Mouse (Mus musculus): Measurements from ENCODE around the gene Mei4.

The Mei4 gene

DNA sequence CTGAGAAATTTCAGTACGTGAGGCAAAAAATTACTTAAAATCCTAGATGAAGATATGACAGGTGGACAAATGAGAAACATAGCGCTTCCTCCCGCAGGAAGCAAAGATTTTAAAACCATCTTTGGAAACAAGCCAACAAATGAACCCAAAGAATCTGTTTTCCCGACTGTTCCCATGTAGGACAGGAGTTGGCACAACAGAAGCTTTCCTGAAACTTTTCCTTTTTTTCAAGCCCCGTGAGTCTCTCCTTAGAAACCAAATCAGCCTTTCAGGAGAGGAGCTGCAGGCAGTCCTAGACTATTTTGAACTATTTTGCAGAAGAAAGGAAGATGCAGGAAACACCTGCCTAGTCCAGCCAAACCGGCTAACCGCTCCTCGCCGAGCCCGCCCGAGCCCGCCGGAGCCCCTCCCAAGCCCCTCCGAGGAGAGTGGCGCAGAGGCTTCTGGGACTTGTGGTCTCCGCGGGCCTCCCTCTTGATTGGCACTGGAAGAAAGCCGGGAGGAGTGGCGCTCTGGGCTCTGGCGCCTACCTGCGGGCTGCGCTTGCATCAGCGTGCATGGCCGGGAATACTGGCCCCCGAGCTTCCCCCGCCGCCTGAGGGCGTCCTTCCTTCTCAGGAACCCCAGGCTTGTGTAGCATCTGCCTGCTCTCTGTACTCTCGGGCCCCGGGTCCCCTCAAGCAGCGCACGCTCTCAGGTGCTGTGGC, at the start of gene Mei4:
Gene Mei4, plus strand, starts transcription at position 490 of the 707 bp plus-strand sequence.
- DNase-seq (ENCODE audit: low read depth), result peak; percentile 33

DNA sequence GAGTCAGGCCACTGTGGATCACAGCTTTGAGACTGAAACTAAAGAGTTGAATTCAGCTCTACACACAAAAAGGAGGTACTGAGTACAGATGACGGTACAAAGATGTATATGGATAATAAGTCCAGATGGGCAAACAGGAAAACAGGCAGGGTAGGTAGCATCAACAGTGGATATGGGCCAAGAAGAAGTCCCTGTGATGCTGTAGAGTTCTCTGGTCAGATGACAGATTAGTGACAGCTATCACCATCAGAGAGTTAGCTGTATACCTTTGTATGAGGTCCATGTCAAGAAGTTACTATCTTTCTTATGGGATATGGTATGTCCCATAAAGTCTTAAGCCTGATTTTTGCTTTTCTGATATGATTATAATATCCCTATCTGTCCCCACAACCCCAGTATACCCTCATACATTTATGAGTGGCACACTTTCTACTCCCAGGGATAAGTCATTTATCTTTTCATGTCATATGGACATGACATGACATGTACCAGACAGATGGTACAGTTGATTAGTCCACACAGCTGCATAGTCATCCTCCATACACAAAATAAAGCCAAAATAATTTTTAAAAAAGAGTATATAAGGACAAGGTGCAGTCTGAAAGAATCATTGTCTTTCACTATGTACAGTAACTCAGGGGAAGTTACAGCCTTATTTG, 43.6 kb upstream of the Mei4 start:
- DNase-seq (ENCODE audit: low read depth), result no peak

DNA sequence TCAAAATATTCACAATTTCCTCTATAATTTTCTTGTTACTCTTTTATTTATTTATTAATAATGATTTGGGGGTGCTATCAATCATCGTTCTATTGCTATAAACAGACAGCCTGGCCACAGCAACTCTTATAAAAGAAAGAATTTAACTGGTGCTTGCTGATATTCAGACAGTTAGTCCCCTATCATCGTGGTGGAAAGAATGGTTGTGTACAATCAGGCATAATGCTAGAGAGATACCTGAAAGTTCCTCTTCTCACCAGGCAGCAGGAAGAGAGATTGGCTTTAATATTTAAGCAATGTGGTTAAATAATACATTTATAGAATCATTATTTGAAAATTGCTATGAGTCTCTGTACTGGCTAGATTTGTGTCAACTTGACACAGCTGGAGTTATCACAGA, 35.9 kb upstream of the Mei4 start:
- no peak for DNase-seq (ENCODE audit: low read depth)

DNA sequence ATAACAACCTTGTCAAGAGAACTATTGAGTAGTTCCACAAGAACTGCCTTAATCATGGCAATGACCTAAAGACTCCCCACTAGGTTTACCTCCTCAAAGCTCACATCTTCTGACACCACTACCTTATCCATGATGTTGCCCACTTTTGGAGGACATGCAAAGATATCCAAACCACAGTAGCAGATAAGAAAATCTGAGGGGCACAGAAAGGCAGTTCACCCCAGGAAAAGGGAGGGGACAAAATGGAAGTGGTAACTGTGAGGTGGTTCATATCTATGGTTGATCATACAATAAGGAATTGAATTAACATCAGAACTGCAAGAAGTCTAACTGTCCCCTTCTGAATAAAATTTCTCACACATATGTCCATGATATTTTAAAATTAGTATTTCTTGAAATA, 29.4 kb upstream of the Mei4 start:
- no peak for DNase-seq (ENCODE audit: low read depth)

DNA sequence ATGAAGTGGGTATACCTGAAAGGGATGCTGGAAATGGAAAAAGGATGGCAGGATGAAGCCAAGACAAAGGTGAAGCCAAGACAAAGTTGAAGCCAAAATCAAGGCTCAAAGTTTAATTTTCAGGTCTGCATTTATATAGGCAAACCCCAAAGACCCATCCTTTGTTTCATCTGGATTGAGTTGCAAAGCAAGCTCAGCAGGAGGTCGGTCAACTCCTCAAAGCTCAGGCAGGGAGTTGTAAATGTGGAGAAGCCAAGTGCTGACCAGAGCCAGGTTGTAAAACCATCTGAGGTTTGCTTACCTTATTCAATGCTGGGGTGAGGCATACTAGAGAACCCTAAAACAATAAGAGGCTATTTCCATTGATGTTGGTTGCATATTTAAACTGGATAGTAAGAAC, 4.6 kb upstream of the Mei4 start:
- no peak for DNase-seq (ENCODE audit: low read depth)

DNA sequence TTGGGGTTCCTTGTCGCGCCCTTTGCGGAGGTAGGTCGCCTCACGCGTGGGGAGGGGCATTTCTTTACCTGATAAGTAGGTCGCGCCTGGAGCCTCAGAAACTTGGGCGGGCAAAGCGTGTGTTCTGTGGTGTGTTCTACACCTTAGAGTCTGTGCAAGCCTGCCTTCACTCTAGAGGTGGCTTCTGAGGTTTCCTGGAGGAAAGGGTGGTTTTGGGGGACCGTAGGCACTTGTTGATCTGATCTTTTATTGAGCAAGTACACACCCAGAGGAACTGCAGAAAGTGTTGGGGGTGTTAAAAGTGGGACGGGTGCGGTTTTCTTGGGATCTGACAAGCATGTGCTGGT, 391 bp downstream of the Mei4 start:
- no peak for DNase-seq (ENCODE audit: low read depth)

DNA sequence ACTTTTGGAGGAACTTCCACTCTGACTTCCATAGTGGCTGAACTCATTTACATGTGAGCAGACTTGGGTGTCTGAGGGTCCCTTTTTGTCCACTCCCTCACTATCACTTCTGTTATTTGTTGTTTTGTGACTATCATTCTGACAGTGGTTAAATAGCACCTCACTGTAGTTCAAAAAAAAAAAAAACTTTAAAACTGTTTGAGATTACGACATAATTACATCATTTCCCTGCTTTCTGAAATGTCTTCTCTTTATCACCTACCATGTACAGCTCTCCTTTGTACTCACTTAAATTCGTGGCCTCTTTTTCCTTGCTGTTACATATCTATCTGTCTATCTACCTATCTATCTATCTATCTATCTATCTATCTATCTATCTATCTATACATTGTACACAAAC, 2.6 kb downstream of the Mei4 start:
- DNase-seq (ENCODE audit: low read depth), result no peak

DNA sequence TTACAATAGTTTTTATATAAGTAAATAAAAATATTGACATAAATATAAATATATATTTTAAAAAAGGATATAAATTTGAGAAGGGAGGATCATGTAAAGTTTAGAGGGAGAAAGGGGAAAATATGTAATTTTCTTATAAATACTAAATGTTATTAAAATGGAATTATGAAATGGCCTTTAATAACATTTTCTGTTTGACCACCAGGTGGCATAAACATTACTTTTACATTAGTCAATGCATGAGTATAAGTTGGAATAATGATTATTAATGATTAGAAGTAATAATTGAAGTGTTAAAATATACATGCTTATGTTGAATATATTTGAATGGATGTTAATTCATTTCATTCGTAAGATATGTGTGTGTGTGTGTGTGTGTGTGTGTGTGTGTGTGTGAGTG, 58.0 kb downstream of the Mei4 start:
- no peak for DNase-seq (ENCODE audit: low read depth)

DNA sequence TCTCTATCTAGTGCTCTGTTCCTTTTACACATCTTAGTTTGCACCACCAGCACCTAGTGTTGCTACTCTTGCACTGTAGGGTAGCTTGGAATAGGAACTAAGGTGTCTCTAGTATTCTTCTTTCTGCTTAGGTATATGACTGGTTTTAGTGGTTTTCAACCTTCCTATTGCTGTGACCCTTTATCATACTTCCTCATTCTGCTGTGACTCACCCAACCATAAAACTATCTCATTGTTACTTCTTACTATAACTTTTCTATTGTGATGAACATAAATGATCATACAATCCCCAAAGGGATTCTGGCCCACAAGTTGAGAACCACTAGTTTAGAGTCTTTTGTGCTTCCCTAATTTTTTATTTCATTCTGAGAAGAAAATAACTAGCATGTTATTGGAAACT, 61.3 kb downstream of the Mei4 start:
- no peak for DNase-seq (ENCODE audit: low read depth)

DNA sequence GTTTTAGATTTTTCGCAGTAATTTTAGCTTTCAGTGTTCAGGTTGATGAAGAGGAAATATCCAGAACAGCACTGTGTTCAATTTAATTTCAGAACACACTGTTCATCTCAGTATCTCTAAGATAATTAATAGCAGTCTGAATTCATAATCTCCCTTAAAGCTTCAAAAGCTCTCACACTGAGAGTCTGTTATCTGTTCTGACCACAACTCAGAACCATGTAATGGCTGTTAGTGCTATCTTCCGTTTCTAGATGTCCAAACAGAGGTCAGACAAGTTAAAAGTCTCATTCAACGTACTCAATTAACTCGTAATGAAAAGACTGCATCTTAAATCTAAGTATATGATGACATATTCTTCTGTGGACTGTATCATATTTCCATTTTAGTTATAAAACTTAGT, 77.1 kb downstream of the Mei4 start:
- DNase-seq (ENCODE audit: low read depth), result no peak

DNA sequence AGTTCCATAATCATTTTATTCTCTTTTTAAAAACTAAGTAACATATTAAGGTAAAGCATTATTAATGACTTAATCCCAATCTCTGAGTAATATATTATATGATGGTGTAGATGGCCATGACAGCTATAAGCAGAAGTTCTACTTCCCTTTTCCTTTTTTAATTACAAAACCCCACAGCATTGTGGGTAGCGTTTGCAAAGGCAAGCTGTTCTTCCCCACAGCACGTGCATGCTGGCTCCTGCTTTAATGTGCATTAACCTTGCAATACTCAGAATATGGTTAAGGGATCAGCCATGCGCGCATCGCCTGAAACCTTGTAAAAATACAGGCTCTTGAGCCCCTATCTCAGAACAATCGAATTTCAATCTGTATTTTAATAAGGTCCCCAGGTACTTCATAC, 82.2 kb downstream of the Mei4 start:
- no peak for DNase-seq (ENCODE audit: low read depth)

DNA sequence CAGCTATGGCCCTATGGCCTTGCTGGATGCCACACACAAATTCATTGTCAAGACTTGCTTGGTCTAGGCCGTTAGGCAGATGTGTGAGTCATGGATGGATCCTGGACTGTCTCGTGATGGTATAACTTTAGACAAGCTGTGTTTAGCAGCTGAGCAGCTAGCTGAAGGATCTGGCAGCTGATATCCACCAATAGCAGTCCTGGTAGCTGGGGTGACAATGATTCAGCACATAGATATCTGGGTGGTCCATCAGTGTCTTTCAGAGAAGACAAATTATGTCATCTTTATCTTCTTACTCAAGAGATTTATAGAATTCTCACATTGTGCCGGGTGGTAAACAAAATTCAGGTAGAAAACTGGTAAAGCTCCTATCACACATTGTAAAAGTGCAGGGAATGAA, 93.4 kb downstream of the Mei4 start:
- no peak for DNase-seq (ENCODE audit: low read depth)

DNA sequence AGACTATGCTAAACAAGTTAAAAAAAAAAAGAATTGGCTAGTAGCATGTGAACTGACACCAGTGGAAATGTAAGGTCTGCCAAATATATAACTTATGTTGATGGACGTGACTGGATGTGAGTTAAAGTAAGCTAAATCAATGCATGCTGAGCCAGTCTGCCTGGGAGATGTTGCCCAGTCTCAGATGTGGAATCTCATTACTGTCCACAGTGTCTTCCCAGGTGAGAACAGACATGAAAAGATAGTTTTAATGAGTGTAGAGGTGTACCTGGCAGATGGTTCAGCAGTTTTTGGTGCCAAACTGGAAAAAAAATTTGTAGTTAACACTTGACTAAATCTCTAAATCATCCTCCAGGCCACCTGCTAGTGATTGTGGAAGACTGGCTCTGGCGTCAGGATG, 94.4 kb downstream of the Mei4 start:
- no peak for DNase-seq (ENCODE audit: low read depth)

DNA sequence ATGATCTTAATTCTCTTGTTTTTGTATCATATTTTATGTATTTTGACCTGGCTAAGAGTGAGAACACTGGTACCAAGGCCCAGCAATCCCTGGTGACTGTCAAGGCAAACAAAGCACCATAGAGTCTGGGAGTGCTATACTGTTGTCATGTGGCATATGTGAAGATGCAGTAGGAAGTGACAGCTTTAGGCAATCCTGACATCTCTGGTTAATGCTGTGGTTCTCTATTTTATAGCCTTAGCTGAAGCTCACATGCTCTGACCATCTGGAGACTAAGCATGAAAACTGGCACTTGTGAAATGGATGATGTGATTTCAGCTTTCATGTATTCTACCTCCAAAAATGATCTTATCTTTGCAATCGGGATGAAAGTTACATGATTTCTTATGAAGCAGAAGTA, 103.3 kb downstream of the Mei4 start:
- no peak for DNase-seq (ENCODE audit: low read depth)

DNA sequence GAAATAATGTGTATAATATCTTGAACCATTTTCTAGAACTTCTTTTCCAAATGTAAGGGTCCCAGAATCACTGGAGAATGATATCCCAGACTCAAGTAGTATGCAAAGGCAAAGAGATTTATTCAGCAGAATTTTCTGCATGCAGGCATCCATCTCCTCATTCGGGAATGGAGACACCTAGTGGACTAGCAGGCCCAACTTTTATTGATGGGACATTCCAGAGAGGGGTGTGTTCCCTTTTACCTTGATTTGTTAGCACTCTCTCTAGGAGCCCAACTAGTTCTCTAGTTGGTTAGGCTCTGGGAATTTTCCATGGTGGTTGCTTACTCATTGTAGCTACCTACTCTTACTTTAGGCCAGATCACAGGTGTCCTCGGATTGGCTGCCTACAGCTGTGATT, 105.5 kb downstream of the Mei4 start:
- DNase-seq (ENCODE audit: low read depth), result no peak

DNA sequence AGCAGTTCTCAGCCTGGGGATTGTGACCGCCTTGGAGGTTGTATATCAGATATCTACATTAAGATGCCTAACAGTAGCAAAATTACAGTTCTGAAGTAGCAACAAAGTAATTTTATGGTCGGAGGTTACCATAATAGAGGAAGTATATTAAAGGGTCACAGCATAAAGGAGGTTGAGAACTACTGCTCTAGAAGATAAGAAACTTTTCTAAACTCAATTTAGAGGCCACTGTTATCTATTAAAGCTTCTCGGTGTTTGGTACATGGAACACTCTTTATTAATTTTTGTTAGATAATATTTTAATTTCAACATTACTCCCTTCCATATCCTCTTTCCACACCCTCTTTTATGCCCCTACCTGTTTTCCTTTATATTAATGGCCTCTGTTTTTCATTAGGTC, 119.0 kb downstream of the Mei4 start:
- DNase-seq (ENCODE audit: low read depth), result no peak

DNA sequence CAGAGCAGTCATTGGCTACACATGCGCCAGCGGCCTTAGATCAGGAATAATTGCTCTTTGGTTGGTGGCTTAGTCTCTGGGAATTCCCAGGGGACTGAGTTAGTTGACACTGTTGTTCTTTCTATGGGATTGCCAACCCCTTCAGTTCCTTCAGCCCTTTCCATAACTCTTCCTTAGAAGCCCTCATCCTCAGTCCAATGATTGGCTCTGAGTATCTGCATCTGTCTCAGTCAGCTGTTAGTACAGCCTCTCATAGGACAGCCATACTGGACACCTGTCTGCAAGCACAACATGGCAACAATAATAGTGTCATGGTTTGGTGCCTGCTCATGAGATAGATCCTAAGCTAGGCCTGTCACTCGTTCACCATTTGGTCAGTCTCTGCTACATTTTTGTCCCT, 149.5 kb downstream of the Mei4 start:
- DNase-seq (ENCODE audit: low read depth), result no peak

DNA sequence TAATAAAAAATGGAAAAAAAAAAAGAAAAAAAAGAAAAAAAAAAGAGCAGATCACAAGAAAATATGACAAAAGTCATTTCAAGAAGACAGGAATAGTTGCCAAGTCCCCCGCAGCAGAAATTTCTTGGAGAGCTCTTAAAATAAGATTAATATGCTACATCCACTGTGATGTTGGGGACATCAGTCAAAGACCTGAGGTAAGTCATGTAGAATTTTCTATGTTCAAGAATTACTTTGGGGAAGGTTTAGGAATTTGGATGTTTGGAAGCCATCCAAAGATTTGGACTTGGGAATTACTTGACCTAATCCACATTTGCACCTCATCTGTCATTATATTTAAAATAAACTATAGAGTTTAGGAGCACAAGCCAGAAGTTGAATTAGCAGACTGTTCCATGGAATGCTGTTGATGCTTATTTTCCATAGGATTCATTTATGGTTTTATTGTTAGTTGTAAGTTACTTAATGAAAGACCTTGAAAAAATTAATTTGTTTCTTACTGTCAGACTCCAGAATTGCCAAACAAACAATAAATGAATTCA, 179.1 kb downstream of the Mei4 start:
- no peak for DNase-seq (ENCODE audit: low read depth)

DNA sequence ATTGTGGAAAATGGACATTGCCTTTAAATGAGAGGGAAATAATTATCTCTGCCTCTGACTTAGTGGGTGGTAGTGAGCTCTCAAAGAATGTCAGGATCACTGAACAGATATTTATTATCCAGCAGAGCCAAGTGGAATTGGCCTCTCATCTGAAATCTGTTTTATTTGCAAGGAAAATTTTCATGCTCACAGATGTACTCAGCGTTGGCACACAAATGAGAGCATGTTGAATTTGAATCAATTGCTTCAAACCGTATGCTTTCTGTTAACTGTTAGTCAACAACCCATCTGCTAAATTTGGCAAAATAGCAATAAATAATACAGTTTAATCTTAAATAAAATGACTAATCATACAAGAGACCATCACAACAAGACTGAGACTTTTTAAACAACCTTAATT, 181.0 kb downstream of the Mei4 start:
- no peak for DNase-seq (ENCODE audit: low read depth)

DNA sequence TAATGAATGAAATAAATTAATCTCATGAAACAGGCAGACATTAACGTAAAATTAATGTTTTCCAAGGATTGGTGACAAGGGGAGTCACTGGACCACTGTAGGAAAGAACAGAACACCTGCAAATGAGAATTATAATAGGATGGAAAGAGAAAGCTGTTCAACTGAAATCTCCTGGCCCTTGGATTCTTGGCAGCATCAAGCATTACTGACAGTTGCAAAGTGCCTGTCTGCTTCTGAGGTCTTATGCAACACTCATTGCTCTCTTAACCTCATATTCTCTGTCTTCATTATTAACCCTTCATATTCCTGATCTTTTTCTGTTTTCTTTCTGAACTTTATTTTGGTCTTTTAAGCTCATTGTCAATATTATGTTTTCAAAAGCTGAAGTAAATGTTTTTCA, 210.4 kb downstream of the Mei4 start:
- DNase-seq (ENCODE audit: low read depth), result no peak

DNA sequence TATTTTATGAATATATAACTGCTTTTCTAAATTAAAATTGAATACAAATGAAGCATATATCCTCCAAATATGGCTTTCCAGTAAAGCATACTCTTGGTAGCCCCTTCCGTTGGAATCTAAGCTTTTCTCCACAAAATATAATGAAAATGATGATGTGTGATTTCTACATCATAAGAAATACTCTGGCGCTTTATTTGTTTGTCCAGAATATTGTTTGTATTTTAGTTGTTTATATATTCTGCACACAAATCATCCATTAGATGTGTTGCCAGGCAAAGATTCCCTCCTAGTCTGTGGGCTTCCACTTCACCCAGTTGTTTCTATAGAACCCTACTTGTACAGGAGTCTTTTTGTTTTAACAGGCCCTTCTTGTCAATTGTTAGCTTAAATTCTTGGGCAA, 211.8 kb downstream of the Mei4 start:
- no peak for DNase-seq (ENCODE audit: low read depth)

DNA sequence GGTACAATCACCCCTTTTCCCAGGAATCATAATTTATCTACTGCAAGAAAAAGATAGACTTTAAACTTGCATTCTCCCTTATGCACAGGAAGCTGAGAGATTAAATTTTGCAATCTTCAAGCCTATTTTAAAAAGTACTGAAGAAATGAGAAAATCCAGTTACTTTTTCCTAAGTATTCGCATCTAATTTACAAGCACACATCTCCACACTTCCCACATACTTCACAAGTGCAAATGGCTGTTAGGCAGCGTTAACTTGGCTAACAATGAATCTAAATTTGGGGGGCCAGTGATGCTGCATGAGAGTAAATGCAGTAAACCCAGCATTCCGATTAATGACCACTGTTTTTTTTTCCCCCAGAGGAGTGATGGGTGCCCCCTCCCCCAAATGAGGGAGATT, 232.9 kb downstream of the Mei4 start:
- DNase-seq (ENCODE audit: low read depth), result no peak

DNA sequence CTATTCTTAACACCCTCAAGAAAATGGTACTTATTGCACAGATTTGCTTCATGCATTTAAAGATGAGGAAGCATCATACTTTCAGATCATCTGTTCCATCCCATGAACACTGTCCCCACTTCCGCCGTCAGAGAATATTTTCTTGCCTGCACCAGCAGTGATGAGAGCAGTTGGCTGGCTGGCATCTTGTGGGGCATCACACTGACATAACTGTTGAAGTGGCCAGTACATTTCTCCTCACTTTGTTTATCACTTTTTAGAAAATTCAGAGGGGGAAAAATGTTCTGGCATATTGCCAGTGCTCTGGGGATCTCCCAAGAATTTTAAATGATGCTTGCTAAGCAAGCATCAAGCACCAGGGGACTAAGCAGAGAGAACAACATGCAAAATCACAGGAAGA, 251.4 kb downstream of the Mei4 start:
- no peak for DNase-seq (ENCODE audit: low read depth)

DNA sequence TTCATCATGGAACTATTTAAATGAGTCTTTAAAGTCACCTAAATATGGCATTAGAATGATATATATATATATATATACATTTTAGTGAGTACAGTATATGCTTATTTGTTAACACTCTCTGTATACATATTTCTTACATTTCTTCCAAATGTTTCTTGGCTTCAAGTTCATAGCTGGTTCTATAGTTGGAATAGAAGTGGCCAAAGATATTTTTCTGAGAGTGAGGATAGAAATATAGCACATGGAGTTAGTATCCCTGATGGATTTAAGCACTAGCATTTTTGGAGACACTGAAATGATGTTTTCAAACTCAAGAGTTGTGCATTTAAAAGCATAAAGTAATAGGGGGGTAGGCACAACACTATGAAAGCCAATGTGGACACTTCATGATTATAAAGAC, 272.6 kb downstream of the Mei4 start:
- DNase-seq (ENCODE audit: low read depth), result no peak

All from induced T-regulatory cell, adult 2 months (primary cell).